Mouse (Mus musculus): ENCODE results near the gene Sorcs3.

DNA sequence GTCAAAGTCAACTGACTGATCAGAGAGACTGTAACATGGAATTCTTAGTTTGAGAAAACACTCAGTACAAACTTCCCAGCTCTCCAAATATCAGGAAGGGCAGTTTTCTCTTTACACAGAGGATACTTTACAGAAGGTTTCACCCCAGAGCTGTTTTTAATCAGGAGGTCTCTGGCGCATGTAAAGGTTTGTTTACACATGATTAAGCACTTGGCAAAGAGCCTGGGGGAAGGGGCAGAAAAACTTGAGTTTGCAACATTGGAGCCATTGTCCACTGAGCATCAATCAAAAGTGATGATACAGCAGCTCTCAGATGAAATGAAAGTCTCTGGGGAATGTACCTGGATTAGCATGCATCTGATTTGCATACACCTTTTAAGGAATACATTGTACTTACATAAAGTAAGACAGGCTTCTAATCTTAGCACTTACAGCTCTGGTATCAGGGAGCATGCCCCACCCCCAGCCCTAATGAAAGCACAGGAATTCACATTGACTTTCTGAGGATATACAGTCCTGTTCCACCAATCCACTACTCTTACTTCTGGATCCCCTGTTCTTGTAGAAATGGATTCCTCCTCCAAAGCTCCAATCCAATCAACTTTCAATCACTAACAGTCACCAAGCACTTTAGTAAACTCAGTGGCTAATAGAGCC is 500.6 kb downstream of the Sorcs3 start:
- TF ChIP-seq POLR2A (IDR thresholded peaks at IDR 0.05; ENCODE audit: low read depth, low read length) (no peak), CTCF (IDR thresholded peaks at IDR 0.05; ENCODE audit: borderline replicate concordance, insufficient read depth, low read length) (no peak)

All from embryonic fibroblast, embryonic 13.5 days (primary cell).